Mouse (Mus musculus): Measurements from ENCODE around the gene Tenm3. TPM values are rescaled to one million over a fixed set of nuclear protein-coding genes. Genes with fewer than 3 reads are reported as not detected.

Gene Tenm3
- polyA plus RNA-seq, 1 experiment, result 18.2 TPM

- H3K36me3 ChIP-seq (ENCODE audit: control insufficient read depth, insufficient read depth), result no peaks in the 10 kb centered on the region
- H3ac ChIP-seq (ENCODE audit: control insufficient read depth, insufficient read length, low read depth), result no peak overlapping the region
- no peaks in the 10 kb centered on the region for H3K27me3 ChIP-seq (ENCODE audit: control insufficient read depth, insufficient read depth, insufficient read length)
- no peaks in the 10 kb centered on the region for H3K79me3 ChIP-seq (ENCODE audit: low read depth)
- H3K79me2 ChIP-seq (ENCODE audit: control insufficient read depth, insufficient read depth), result no peaks in the 10 kb centered on the region
- no peak overlapping the region for H3K4me3 ChIP-seq (ENCODE audit: insufficient read depth, poor library complexity, severe bottlenecking)
- TF ChIP-seq USF1 (IDR thresholded peaks at IDR 0.05; ENCODE audit: low read depth) (no peak), MAX (IDR thresholded peaks at IDR 0.05) (no peak), MYOG (IDR thresholded peaks at IDR 0.05; ENCODE audit: control insufficient read depth, extremely low read depth, insufficient read length) (no peak)
Measured at GRCm38 (mm10) chr8:48609684-48610083, 234.1 kb downstream of the Tenm3 start.

GRCm38 (mm10) chr8:48604190-48604897, 239.4 kb downstream of the Tenm3 start:
- Histone ChIP-seq H3K27me3 (ENCODE audit: control insufficient read depth, insufficient read depth, insufficient read length) (no peaks in the 10 kb centered on the region), H3K79me2 (ENCODE audit: control insufficient read depth, insufficient read depth) (no peaks in the 10 kb centered on the region), H3K4me3 (ENCODE audit: insufficient read depth, poor library complexity, severe bottlenecking) (no peak overlapping the region), H3K36me3 (ENCODE audit: control insufficient read depth, insufficient read depth) (no peaks in the 10 kb centered on the region), H3ac (ENCODE audit: control insufficient read depth, insufficient read length, low read depth) (no peak overlapping the region), H3K79me3 (ENCODE audit: low read depth) (no peaks in the 10 kb centered on the region)
- TF ChIP-seq MAX (IDR thresholded peaks at IDR 0.05), result no peak
- no peak for TF ChIP-seq USF1 (IDR thresholded peaks at IDR 0.05; ENCODE audit: low read depth)
- no peak for TF ChIP-seq MYOG (IDR thresholded peaks at IDR 0.05; ENCODE audit: control insufficient read depth, extremely low read depth, insufficient read length)
- no peak for TF ChIP-seq CEBPB (IDR thresholded peaks at IDR 0.05; ENCODE audit: low read depth)
- TF ChIP-seq FOSL1 (IDR thresholded peaks at IDR 0.05; ENCODE audit: insufficient read depth, low read length, poor library complexity, severe bottlenecking), result no peak
- no peak for TF ChIP-seq MYOD1 (IDR thresholded peaks at IDR 0.05; ENCODE audit: control insufficient read depth, insufficient read length, low read depth)
- TF ChIP-seq CTCF (IDR thresholded peaks at IDR 0.05; ENCODE audit: control insufficient read depth, insufficient read depth, insufficient read length), result no peak

DNA sequence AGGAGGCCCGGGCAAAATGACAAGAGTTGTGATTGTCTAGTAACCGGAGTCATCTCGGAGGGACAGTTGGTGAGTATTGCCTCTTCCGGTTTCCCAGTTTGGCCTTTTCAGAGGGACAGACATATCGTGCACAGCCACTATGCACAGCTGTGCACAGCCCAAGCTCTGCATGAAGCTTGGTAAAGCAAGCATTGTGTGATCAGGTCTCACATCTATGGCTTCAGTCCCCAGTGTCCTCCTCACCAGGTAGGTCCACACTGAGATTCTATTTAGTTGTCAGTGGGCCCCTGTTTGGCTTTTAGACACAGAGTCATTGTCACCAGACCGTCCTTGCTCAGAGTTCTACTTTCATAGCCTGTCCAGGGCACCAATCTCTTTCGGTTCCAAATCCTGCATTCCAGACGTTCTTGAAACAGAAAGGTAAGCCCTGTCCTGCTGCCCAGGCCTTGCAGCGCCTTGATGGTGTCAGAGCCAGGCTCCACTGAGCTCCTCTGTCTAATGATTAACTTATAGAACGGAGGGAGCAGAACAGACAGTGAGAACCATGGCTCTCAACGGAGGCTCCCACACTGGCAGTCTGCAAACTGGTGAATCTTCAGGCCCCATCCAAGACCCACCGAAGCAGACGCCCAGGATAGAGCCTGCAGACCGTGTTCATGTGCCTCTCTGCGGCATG, 240.4 kb downstream of the Tenm3 start:
- no peaks in the 10 kb centered on the region for H3K79me3 ChIP-seq (ENCODE audit: low read depth)
- no peaks in the 10 kb centered on the region for H3K79me2 ChIP-seq (ENCODE audit: control insufficient read depth, insufficient read depth)
- no peak overlapping the region for H3K4me3 ChIP-seq (ENCODE audit: insufficient read depth, poor library complexity, severe bottlenecking)
- no peak overlapping the region for H3ac ChIP-seq (ENCODE audit: control insufficient read depth, insufficient read length, low read depth)
- H3K36me3 ChIP-seq (ENCODE audit: control insufficient read depth, insufficient read depth), result no peaks in the 10 kb centered on the region
- TF ChIP-seq USF1 (IDR thresholded peaks at IDR 0.05; ENCODE audit: low read depth), result no peak
- no peak for TF ChIP-seq CTCF (IDR thresholded peaks at IDR 0.05; ENCODE audit: control insufficient read depth, insufficient read depth, insufficient read length)
- no peak for TF ChIP-seq MYOG (IDR thresholded peaks at IDR 0.05; ENCODE audit: control insufficient read depth, extremely low read depth, insufficient read length)
- no peak for TF ChIP-seq MAX (IDR thresholded peaks at IDR 0.05)
- no peak for TF ChIP-seq FOSL1 (IDR thresholded peaks at IDR 0.05; ENCODE audit: insufficient read depth, low read length, poor library complexity, severe bottlenecking)
- TF ChIP-seq MYOD1 (IDR thresholded peaks at IDR 0.05; ENCODE audit: control insufficient read depth, insufficient read length, low read depth), result no peak
- no peak for TF ChIP-seq CEBPB (IDR thresholded peaks at IDR 0.05; ENCODE audit: low read depth)
- H3K27me3 ChIP-seq (ENCODE audit: control insufficient read depth, insufficient read depth, insufficient read length), result no peaks in the 10 kb centered on the region

DNA sequence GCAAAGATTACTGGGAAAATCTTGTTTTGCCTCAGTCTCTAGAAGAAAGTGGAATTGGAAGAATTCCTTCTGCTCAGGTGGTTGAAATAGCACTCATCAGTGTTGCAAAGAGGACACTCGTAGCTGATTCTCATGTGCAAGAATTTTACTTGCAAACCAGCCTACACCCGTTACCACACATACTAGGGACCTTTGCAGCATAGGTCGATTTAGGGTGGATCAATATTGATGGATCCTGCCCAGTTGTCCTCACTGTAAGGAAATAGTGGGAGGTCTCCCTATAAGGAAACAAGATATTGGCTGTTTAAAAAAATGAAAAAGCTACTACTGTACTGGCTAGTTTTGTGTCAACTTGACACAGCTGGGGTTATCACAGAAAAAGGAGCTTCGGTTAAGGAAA, 242.1 kb downstream of the Tenm3 start:
- H3K36me3 ChIP-seq (ENCODE audit: control insufficient read depth, insufficient read depth), result no peaks in the 10 kb centered on the region
- no peak overlapping the region for H3ac ChIP-seq (ENCODE audit: control insufficient read depth, insufficient read length, low read depth)
- no peaks in the 10 kb centered on the region for H3K79me2 ChIP-seq (ENCODE audit: control insufficient read depth, insufficient read depth)
- H3K4me3 ChIP-seq (ENCODE audit: insufficient read depth, poor library complexity, severe bottlenecking), result no peak overlapping the region
- no peaks in the 10 kb centered on the region for H3K79me3 ChIP-seq (ENCODE audit: low read depth)
- TF ChIP-seq USF1 (IDR thresholded peaks at IDR 0.05; ENCODE audit: low read depth), result no peak
- TF ChIP-seq MYOD1 (IDR thresholded peaks at IDR 0.05; ENCODE audit: control insufficient read depth, insufficient read length, low read depth), result no peak
- no peak for TF ChIP-seq FOSL1 (IDR thresholded peaks at IDR 0.05; ENCODE audit: insufficient read depth, low read length, poor library complexity, severe bottlenecking)
- no peak for TF ChIP-seq MYOG (IDR thresholded peaks at IDR 0.05; ENCODE audit: control insufficient read depth, extremely low read depth, insufficient read length)
- no peak for TF ChIP-seq MAX (IDR thresholded peaks at IDR 0.05)
- no peak for TF ChIP-seq CTCF (IDR thresholded peaks at IDR 0.05; ENCODE audit: control insufficient read depth, insufficient read depth, insufficient read length)
- TF ChIP-seq CEBPB (IDR thresholded peaks at IDR 0.05; ENCODE audit: low read depth), result no peak
- H3K27me3 ChIP-seq (ENCODE audit: control insufficient read depth, insufficient read depth, insufficient read length), result no peaks in the 10 kb centered on the region

DNA sequence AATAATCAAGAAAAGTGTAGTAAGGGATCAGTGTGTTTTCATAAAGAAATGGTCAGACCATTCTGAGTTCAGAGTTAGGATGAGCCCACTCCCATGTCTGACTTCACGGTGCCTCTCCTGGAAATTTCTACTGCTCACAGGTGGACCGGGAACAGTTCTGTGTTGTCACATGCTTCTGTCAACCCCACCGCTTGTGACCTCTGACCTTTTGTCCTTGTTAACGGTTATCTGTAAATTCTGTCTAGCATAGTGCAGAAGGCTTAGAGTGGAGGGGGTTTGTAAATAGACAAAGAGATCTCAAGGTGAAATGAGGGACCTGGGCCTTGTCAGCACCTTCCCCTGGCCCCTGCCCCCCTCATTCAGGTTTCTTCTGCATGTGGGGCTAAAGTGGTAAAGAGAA, 244.7 kb downstream of the Tenm3 start:
- H3ac ChIP-seq (ENCODE audit: control insufficient read depth, insufficient read length, low read depth), result no peak overlapping the region
- no peaks in the 10 kb centered on the region for H3K36me3 ChIP-seq (ENCODE audit: control insufficient read depth, insufficient read depth)
- no peaks in the 10 kb centered on the region for H3K79me3 ChIP-seq (ENCODE audit: low read depth)
- TF ChIP-seq FOSL1 (IDR thresholded peaks at IDR 0.05; ENCODE audit: insufficient read depth, low read length, poor library complexity, severe bottlenecking) (no peak), MYOG (IDR thresholded peaks at IDR 0.05; ENCODE audit: control insufficient read depth, extremely low read depth, insufficient read length) (no peak), USF1 (IDR thresholded peaks at IDR 0.05; ENCODE audit: low read depth) (no peak), CEBPB (IDR thresholded peaks at IDR 0.05; ENCODE audit: low read depth) (no peak), MAX (IDR thresholded peaks at IDR 0.05) (no peak)
- no peaks in the 10 kb centered on the region for H3K27me3 ChIP-seq (ENCODE audit: control insufficient read depth, insufficient read depth, insufficient read length)
- no peak overlapping the region for H3K4me3 ChIP-seq (ENCODE audit: insufficient read depth, poor library complexity, severe bottlenecking)
- H3K79me2 ChIP-seq (ENCODE audit: control insufficient read depth, insufficient read depth), result no peaks in the 10 kb centered on the region
